Mouse (Mus musculus) brain, embryonic 18.5 days (tissue): ENCODE results near the gene Atg5.
"Not testable (repeated sequence)": the region's sequence is repeated elsewhere in the genome, so short reads cannot be mapped to it uniquely, and the experiment has no call there.

Source experiments
- DNase-seq: peaks from one replicate; pipeline ENCODE4 v3.0.0-alpha.2; 2012; ENCODE audit warnings: low read depth, low spot score

Gene Atg5

DNA sequence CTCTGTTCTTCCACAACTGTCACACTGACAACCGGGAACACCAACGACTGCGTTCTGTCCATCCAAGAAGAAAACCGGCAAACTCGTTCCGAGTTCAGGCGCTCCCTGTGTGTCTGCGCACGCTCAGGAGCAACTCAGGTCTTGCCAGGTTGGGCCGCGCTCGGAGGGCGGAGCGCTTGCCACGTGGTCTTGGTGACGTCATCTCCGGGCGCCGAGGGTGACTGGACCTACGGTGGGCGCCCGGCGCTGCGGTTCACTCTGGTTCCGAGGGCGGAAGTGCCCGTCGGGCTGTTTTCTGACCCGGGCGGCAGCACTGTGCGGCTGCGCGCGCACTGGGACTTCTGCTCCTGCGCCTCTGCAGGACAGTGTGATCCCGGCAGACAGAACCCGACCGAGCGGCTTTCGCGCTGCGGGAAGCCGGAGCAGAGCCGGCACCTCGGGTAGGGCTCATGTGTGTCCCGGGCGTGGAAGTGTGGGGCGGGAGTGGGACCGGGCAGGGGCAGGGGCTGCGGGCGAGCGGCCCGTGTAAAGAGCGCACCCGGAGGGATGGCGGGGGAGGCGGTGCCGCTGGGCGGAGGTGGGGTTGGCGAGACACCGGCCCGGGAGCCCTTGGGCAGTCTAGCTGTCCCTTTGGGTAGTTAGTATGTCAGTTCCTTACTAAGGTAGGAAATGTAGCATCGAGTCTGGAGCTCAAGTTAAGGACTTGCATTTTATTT is at the start of gene Atg5:
TSS of gene Atg5 (plus strand) at position 214 of the 716 bp plus-strand sequence.
- DNase-seq: peak; percentile 93

- not testable (repeated sequence) for DNase-seq
Observed at GRCm38 (mm10) chr10:44219073-44219472, 49.1 kb upstream of the Atg5 start.

DNA sequence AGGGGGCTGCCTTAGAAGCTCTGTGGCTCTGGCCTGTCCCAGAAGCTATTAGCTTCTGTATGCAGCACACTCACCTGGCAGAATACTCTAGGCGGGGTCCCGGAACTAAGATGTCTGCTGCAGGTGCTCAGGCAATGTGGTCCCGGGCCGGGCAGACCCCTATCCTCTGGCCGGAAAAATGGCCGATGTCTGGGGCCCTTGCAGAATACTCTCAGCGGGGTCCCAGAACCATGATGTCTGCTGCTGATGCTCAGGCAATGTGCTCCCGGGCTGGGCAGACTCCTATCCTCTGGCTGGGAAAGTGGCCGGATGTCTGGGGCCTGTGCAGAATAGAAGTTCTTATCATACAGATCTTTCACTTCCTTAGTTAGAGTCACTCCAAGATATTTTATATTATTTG is 43.8 kb upstream of the Atg5 start:
- no peak for DNase-seq

DNA sequence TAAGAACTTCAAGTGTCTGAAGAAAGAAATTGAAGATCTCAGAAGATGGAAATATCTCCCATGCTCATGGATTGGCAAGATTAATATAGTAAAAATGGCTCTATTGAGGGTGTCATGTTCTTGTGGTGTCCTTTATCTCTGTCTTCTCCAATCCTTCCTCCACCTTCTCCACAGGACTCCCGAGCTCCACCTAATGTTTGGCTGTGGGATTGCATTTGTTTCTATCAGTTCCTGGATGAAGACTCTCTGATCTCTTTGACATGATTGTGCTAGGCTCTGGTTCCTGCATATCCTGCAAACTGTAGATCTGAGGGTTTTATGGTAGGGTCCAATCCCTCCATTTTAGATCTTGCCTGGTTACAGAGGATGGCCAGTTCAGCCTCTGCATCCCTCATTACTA is 34.8 kb upstream of the Atg5 start:
- not testable (repeated sequence) for DNase-seq

- DNase-seq: not testable (repeated sequence)
Observed at GRCm38 (mm10) chr10:44235298-44235697, 32.9 kb upstream of the Atg5 start.

DNA sequence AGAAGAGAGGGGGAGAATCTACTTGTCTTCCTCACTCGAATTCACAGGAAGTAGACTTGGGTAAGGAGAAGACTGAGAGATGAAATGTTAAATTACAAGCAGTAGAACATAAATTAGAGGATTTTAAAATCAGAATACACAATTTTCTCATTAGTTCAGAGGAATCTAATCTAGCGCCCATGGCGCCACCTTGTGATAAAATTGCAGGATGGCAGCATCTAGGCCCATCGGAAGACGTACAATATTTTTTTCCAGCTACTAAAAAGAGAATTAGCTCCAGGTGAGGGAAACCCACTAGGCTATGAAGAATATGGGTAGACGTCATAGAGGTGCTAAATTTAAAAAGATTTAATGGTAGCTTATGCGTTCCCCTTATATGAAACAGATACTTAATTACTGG is 11.5 kb upstream of the Atg5 start:
- no peak for DNase-seq

DNA sequence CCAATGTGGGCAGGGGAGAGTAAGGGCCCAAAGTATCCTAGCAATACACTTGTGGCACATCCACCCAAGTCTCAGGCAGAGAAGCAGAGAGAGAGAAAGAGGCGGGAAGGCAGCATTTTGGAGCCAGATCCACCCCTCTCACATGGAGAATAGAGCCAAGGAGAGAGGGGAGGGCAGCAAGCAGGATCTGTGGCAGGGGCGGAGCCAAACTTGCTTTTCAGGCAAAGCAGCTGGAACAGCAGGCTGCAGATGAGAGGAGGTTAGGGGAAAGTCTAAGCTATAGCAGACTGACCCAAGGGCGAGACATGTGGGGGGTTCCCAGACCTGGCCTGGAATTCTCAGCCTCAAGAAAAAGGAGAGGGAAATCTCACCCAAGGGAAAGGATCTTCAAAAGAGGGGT is 2.3 kb upstream of the Atg5 start:
- DNase-seq: no peak

DNA sequence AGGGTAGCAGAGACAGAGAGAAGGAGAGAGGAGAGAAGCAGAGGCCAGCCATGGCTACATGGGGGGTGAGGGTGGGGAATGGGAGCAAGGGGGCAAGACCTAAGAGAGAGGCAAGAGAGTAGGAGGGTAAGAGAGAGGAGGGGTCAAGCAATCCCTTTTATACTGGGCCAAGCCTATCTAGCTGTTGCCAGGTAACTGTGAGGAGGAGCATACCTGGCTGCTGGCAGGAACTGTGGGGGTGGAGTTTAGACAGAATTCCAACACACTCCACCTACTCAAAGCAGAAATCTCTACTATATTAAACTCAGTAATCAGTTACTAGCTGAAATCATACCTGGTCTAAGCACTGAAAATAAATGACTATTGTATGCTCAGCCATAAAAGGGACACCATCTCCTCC is 1.6 kb upstream of the Atg5 start:
- DNase-seq: no peak

DNA sequence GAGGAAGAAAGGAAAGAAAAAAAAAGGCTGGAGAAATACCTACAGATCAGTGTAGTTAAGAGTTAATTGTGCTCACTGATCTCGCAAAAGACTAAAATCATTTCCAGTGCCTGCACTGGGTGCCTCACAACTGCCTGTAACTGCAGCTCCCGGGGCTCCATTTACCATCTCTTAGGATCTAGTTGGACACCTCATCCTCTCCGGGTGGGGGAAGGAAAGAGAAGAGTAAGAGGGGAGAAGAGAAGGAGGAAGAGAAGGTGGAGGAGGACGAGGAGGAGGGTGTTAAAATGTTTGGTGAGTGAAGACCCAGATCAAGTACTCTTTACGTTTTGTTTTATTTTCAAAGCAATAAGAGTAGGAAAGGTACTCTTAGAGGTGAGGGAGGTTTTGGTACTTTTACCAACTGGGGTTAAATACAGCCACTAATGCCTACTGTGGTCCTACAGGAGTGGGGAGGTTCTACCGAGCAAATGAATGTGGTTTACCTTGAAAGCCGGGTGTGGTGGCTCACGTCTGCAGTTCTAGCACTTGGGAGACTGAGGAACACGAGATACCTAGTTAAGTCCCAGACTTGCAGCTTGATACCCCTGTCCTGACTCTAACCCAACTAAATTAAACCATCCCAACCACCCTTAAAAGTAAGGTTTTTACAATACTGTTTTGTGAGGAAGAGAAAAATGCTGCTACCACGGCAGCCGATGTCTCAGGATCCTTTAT is 574 bp upstream of the Atg5 start:
- DNase-seq: no peak

DNA sequence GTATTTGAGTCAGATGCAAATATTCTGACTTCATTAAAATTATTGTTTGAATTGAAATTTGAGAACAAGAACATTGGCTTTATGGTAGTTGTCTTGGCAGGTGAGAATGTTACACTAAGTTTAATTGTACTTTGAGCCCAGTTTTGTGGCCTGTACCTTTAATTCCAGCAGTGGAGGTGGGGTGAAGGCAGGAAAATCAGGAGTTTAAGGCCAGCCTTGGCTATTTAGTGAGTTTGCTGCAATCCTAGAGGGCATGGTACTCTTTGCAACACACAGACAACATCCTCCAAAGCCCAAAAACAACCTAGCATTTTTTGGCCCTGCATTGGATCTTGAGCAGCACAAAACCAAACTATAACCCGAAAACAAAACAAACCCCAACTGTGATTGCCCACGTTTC is 1.1 kb downstream of the Atg5 start:
- no peak for DNase-seq

- DNase-seq: no peak
Observed at GRCm38 (mm10) chr10:44282323-44282722, 14.2 kb downstream of the Atg5 start.

DNA sequence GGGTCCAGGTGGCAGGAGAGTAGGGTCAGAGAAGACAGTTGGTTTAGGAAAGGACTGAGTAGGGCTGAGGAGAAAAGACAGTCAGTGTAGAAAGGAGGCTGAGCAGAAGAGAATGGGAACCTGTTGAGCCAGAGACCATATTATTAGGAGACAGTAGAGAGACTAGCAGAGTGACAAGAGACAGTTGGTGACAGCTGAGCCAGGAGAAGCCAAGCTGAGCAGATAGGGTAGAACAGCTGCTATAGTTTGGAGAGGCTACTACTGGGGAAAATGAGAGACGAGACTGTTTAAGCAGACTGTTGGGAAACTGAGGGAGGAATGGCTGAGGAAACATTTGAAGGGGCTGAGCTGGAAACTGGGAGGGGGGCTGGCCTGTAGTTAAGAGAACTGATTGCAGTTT is 16.9 kb downstream of the Atg5 start:
- no peak for DNase-seq

- DNase-seq: no peak
Observed at GRCm38 (mm10) chr10:44285935-44286334, 17.8 kb downstream of the Atg5 start.

- DNase-seq: no peak
Observed at GRCm38 (mm10) chr10:44290876-44291275, 22.7 kb downstream of the Atg5 start.

- DNase-seq: no peak
Observed at GRCm38 (mm10) chr10:44292205-44292604, 24.0 kb downstream of the Atg5 start.

DNA sequence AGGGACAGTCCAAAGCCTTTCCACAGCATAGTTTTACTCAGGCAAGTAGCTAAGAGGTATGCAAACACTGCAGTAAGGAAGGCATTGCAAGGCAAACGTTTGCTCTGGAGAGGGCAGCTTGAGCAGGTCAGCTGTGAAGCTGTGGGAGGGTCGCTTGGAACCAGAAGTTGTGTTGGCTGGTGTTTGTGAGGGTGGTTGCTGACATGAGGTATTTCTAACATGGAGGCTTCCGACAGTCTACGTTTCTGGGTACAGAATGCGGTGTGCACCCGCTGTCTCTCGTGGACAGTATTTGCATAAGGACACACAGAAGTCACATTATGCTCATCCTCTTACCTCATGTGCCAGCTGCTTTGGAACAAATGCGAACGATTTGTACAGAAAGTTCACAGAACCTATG is 31.0 kb downstream of the Atg5 start:
- DNase-seq: no peak

DNA sequence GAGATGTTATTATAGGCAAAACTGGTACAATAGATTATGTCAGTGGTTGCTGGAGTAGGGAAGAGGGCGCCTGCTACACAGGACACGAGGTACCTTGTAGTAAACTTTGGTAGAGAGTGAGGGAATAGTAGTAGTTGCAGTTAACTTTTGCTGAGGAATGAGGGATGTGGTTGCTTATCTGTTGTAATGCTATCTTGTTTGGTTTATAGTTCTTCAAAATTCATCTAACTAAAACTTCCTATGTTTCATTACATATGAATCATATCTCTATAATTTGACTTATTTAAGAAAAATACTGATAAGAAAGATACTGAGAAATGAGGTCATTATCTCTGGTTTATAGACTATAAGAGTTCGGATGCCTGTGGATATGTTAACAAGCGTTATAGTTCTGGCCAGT is 31.9 kb downstream of the Atg5 start:
- DNase-seq: no peak

- DNase-seq: no peak
Observed at GRCm38 (mm10) chr10:44303648-44304329, 35.6 kb downstream of the Atg5 start.

DNA sequence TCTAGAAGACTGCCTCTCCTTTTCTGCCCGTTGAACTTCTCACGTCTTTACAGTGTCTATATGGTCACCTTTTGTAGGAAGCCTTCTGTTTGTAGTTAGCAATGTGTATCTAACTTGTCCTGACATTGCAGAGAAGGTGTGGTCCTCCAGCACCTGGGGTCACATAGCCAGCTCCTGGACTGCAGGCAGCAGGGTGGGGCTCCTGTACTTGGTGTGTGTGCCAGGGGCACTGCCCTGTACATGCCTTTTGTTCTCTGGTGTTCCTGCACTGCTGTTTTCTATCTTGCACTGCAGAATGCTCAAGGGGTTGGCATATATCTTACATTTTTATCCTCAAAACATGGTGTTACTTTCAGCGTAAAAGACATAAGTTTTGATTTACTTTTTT is 36.2 kb downstream of the Atg5 start:
- no peak for DNase-seq

DNA sequence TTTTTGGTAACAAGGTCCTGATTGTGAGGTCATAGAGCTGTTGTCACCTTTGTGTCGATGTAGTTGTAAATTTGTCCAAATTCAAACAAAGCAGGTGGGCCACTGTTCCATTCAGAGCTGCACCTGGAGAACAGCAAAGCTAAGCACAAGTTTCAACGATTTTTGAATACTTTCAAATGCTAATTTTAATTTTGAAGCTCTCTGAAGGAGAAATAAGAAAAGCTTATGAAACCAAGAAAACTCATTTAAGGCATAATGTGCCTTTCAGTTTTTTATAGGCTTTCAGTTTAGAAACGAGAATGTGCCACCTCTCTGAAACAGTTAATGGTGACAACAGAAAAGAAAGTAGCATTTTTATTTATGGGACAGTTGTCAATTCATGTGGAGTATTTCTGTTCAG is 36.7 kb downstream of the Atg5 start:
- DNase-seq: no peak

DNA sequence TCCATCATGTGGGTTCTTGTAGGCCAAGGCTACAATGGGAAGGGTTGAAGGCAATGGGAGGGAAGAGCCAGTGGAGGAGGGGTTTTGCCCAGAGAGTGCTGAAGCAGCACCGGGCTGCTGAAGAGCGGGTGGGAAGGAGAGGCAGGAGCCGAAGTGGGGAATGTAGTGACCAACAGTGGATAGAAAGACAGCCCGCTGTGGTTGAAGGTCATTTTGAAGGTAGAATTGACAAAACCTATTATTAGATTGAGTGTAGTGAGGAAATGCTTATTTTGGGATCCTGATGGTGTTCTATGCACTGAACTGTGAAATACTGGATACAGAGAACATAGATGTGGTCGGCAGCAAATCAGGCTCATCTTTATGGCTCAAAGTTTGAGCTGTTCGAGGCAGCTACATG is 38.1 kb downstream of the Atg5 start:
- DNase-seq: no peak

DNA sequence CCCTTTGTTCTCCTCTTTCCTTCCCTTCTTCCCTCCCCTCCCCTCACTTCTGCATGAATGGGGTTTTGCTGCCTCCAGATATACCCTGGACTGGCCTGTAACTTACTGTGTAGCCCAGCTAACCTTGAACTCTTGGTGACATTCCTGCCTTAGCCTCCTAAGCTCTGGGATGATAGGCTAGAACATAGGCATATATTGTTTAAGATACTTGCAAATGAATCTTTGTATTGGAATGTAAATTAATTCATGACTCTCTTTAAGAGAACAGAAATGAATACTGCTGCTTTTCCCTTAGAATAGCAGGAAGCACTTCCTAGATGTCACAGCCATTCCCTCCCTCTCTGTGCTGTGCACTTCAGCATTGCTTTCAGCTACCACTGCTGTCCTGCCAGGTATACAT is 40.1 kb downstream of the Atg5 start:
- DNase-seq: no peak

GRCm38 (mm10) chr10:44309250-44309649 is 41.1 kb downstream of the Atg5 start:
- DNase-seq: no peak
